Mouse (Mus musculus) embryonic fibroblast, embryonic 13.5 days (primary cell): ENCODE data around the gene Rasgef1a.

ENCODE experiments used
- CTCF ChIP-seq: IDR thresholded peaks from 2 replicates; pipeline ENCODE4 v1.5.1; 2011; ENCODE audit warnings: mild to moderate bottlenecking, control low read depth, low read length, moderate library complexity, borderline replicate concordance; ENCODE audit not compliant: insufficient read depth
- POLR2A ChIP-seq: IDR thresholded peaks from 2 replicates; pipeline ENCODE4 v1.6.1; 2011; ENCODE audit warnings: low read depth, mild to moderate bottlenecking, control low read depth, low read length, moderate library complexity

DNA sequence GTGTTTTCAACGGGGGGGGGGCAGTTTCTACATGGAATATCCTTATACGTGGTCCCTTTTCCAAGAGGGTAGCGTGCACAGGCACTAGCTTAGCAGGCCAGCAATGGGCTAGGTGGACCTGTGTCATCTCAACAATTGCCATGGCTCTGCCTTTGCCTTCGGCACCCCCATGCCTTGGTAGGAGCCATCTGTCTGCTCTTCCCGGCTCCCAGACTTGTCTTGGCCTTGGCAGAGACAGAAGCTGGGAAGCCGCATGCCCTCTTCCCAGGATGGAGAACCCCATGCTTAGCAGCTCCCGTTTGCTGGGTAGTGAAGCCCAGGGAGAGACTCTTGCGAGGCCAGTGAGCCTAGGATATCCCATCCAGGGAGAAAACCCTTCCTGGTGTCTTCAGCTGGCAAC, 73.4 kb downstream of the Rasgef1a start:
- TF ChIP-seq CTCF (no peak), POLR2A (no peak)
